Mouse (Mus musculus): ENCODE results near the gene Myl3.

Gene Myl3

GRCm38 (mm10) chr9:110772336-110772735, 30.7 kb downstream of the Myl3 start:
- DNase-seq: no peak

GRCm38 (mm10) chr9:110774403-110775268, 33.0 kb downstream of the Myl3 start:
- DNase-seq: no peak

- DNase-seq: no peak
Observed at GRCm38 (mm10) chr9:110775269-110776022, 33.8 kb downstream of the Myl3 start.

GRCm38 (mm10) chr9:110778100-110778499, 36.4 kb downstream of the Myl3 start:
- no peak for DNase-seq

GRCm38 (mm10) chr9:110778559-110778958, 36.9 kb downstream of the Myl3 start:
- DNase-seq: no peak

GRCm38 (mm10) chr9:110779242-110779913, 37.7 kb downstream of the Myl3 start:
- no peak for DNase-seq

GRCm38 (mm10) chr9:110781256-110781721, 39.6 kb downstream of the Myl3 start:
- DNase-seq: peak; percentile 91

GRCm38 (mm10) chr9:110781731-110782130, 40.1 kb downstream of the Myl3 start:
- DNase-seq: peak; percentile 73

GRCm38 (mm10) chr9:110783611-110784010, 42.0 kb downstream of the Myl3 start:
- DNase-seq: no peak

GRCm38 (mm10) chr9:110788169-110788568, 46.5 kb downstream of the Myl3 start:
- DNase-seq: no peak

- no peak for DNase-seq
Observed at GRCm38 (mm10) chr9:110790462-110790861, 48.8 kb downstream of the Myl3 start.

GRCm38 (mm10) chr9:110797013-110797412, 55.4 kb downstream of the Myl3 start:
- peak; percentile 22 for DNase-seq

GRCm38 (mm10) chr9:110797866-110798265, 56.2 kb downstream of the Myl3 start, which contains the start of gene Prss42:
Gene Prss42 (plus strand): TSS chr9:110798166.
- no peak for DNase-seq

GRCm38 (mm10) chr9:110800834-110801479, 59.3 kb downstream of the Myl3 start:
- no peak for DNase-seq

GRCm38 (mm10) chr9:110803294-110803693, 61.6 kb downstream of the Myl3 start:
- DNase-seq: no peak

- no peak for DNase-seq
Observed at GRCm38 (mm10) chr9:110810051-110810450, 68.4 kb downstream of the Myl3 start.

- no peak for DNase-seq
Observed at GRCm38 (mm10) chr9:110813789-110814188, 72.1 kb downstream of the Myl3 start, which contains the start of gene Prss44. Gene Prss44 (plus strand): TSS chr9:110813994.

All from liver (tissue).